In genomic region chr1:126407886-126408285, GRCm38 (mm10) we compare ENCODE assay signal across 10 mouse cellular contexts.
A peak's percentile ranks its signal among the peaks of the same experiment; 100 is the strongest.
DNase-seq lines count a peak whose midpoint lies in the region; ATAC-seq and TF ChIP-seq lines count a peak whose summit lies in the region.
"Had no signal": no experiment of that assay in that cellular context is flagged by ENCODE, and none has a peak within 500 bp of the region (broad histone marks: within the 10 kb centered on the region; RNA-seq: fewer than 3 reads in every experiment).

No protein-coding gene starts in this region.

- TF ChIP-seq POLR2A in cerebellum, adult 2 months (IDR thresholded peaks at IDR 0.05; ENCODE audit: borderline replicate concordance, insufficient read depth, low read length), result no peak
- no peak for TF ChIP-seq POLR2A in liver, adult 2 months (IDR thresholded peaks at IDR 0.05; ENCODE audit: extremely low read depth, insufficient read depth, low read length)
- TF ChIP-seq POLR2A in bone marrow, adult 2 months (IDR thresholded peaks at IDR 0.05; ENCODE audit: borderline replicate concordance, control insufficient read depth, low read depth, low read length), result no peak

- H3K27ac ChIP-seq in cerebellum, adult 2 months (ENCODE audit: insufficient read depth, low read length), result no peak overlapping the region
- no peak overlapping the region for H3K27ac ChIP-seq in liver, adult 2 months (replicated peaks; ENCODE audit: insufficient read depth, low read depth, low read length)
- no peak overlapping the region for H3K27ac ChIP-seq in liver, embryonic 11.5 days (ENCODE audit: low read depth, low read length)
- no peak overlapping the region for H3K27ac ChIP-seq in bone marrow, adult 2 months (ENCODE audit: control insufficient read depth, insufficient read depth, low read depth, low read length, poor library complexity)
- no peak overlapping the region for H3K27ac ChIP-seq in lung, embryonic 14.5 days (ENCODE audit: low read depth)
- H3K27ac ChIP-seq: embryonic facial prominence, embryonic 15.5 days had no signal

- peak in 1 of 2 experiments; percentile 23 for DNase-seq in cerebellum, adult 2 months
- no peak for DNase-seq in cerebellum, adult 9-11 months
- DNase-seq in liver, adult 2 months (ENCODE audit: extremely low read depth, low read depth, low spot score), result peak; percentile 36
- DNase-seq in liver, embryonic 11.5 days (ENCODE audit: low spot score), result no peak
- DNase-seq in lung, embryonic 14.5 days, result peak; percentile 74
- DNase-seq in testis, postnatal 14 days (ENCODE audit: low spot score), result peak; percentile 7

- no peaks in the 10 kb centered on the region for H3K79me2 ChIP-seq in liver, adult 2 months (ENCODE audit: control insufficient read depth, insufficient read depth, low read length)

- TF ChIP-seq CTCF in cerebellum, adult 2 months (IDR thresholded peaks at IDR 0.05; ENCODE audit: borderline replicate concordance, insufficient read depth, low read depth, low read length), result peak; percentile 55; the same call in 1 of the 2 replicates
- peak; percentile 69; the same call in 1 of the 2 replicates for TF ChIP-seq CTCF in liver, adult 2 months (IDR thresholded peaks at IDR 0.05; ENCODE audit: low read depth, low read length)
- TF ChIP-seq CTCF in bone marrow, adult 2 months (IDR thresholded peaks at IDR 0.05; ENCODE audit: control insufficient read depth, insufficient read depth, low read length), result peak; percentile 56; the same call in 1 of the 2 replicates
- peak; percentile 73 for TF ChIP-seq CTCF in lung, embryonic 14.5 days (IDR thresholded peaks at IDR 0.05; ENCODE audit: low read depth)

- H3K36me3 ChIP-seq in liver, adult 2 months (ENCODE audit: control insufficient read depth, insufficient read depth, low read length), result no peaks in the 10 kb centered on the region
- no peaks in the 10 kb centered on the region for H3K36me3 ChIP-seq in liver, embryonic 11.5 days (ENCODE audit: control insufficient read depth, insufficient read depth, low read length)
- H3K36me3 ChIP-seq in lung, embryonic 14.5 days (ENCODE audit: insufficient read depth), result no peaks in the 10 kb centered on the region
- H3K36me3 ChIP-seq: embryonic facial prominence, embryonic 15.5 days had no signal

- H3K4me1 ChIP-seq in cerebellum, adult 2 months (ENCODE audit: control insufficient read depth, insufficient read depth, low read length), result no peaks in the 10 kb centered on the region
- peaks cover 2% of the 10 kb centered on the region; the same call in 1 of the 2 replicates for H3K4me1 ChIP-seq in liver, adult 2 months (ENCODE audit: control insufficient read depth, insufficient read depth, low read length)
- H3K4me1 ChIP-seq in liver, embryonic 11.5 days (replicated peaks; ENCODE audit: control insufficient read depth, insufficient read depth, low read length), result no peaks in the 10 kb centered on the region
- H3K4me1 ChIP-seq in bone marrow, adult 2 months (ENCODE audit: control insufficient read depth, insufficient read depth, low read length), result no peaks in the 10 kb centered on the region
- H3K4me1 ChIP-seq in lung, embryonic 14.5 days (ENCODE audit: insufficient read depth), result no peaks in the 10 kb centered on the region
- H3K4me1 ChIP-seq: embryonic facial prominence, embryonic 15.5 days had no signal

- WGBS in cerebellum, adult 2 months, result 16% methylated on average over 4 of the region's 4 CpGs
- 8% methylated on average over 4 of the region's 4 CpGs for WGBS in liver, adult 2 months
- 7% methylated on average over 4 of the region's 4 CpGs for WGBS in liver, embryonic 11.5 days
- WGBS in bone marrow, adult 2 months, result 5% methylated on average over 4 of the region's 4 CpGs
- WGBS in lung, embryonic 14.5 days, result 11% methylated on average over 4 of the region's 4 CpGs

- no peaks in the 10 kb centered on the region for H3K27me3 ChIP-seq in cerebellum, adult 2 months (ENCODE audit: control insufficient read depth, insufficient read depth, low read length)
- H3K27me3 ChIP-seq in liver, adult 2 months (ENCODE audit: control insufficient read depth, insufficient read depth, low read length), result no peaks in the 10 kb centered on the region
- H3K27me3 ChIP-seq in liver, embryonic 11.5 days (replicated peaks; ENCODE audit: control insufficient read depth, insufficient read depth, low read length), result no peaks in the 10 kb centered on the region
- H3K27me3 ChIP-seq in lung, embryonic 14.5 days (ENCODE audit: insufficient read depth, low read length), result no peaks in the 10 kb centered on the region
- H3K27me3 ChIP-seq: CH12.LX; embryonic facial prominence, embryonic 15.5 days had no signal

- no peak for ATAC-seq in liver, embryonic 11.5 days (replicated peaks; ENCODE audit: low FRiP score)
- peak; percentile 56 to 75; a peak in 3 of 4 replicates for ATAC-seq in hematopoietic stem cell, adult 5-6 weeks (replicated peaks in 1 of 2; ENCODE audit: insufficient read depth in 1 of 2, low FRiP score in 2 of 2, low TSS enrichment in 1 of 2, low read depth in 1 of 2, poor library complexity in 2 of 2, severe bottlenecking in 2 of 2)
- ATAC-seq in lung, embryonic 14.5 days (ENCODE audit: insufficient read depth), result no peak

- no peaks in the 10 kb centered on the region for H3K9me3 ChIP-seq in liver, embryonic 11.5 days (ENCODE audit: control insufficient read depth, low read length)
- H3K9me3 ChIP-seq in lung, embryonic 14.5 days (ENCODE audit: low read depth, low read length), result no peaks in the 10 kb centered on the region
- H3K9me3 ChIP-seq: embryonic facial prominence, embryonic 15.5 days had no signal

- H3K9ac ChIP-seq in liver, adult 2 months (ENCODE audit: low read depth, low read length), result no peak overlapping the region
- no peak overlapping the region for H3K9ac ChIP-seq in liver, embryonic 11.5 days (ENCODE audit: low read depth, low read length)
- H3K9ac ChIP-seq in lung, embryonic 14.5 days, result no peak overlapping the region
- H3K9ac ChIP-seq: embryonic facial prominence, embryonic 15.5 days had no signal

- no peak overlapping the region for H3K4me3 ChIP-seq in cerebellum, adult 2 months (replicated peaks; ENCODE audit: insufficient read depth, low read depth, low read length)
- no peak overlapping the region for H3K4me3 ChIP-seq in liver, adult 2 months (ENCODE audit: insufficient read depth, low read depth, low read length)
- H3K4me3 ChIP-seq in liver, embryonic 11.5 days (ENCODE audit: low read depth, low read length), result no peak overlapping the region
- H3K4me3 ChIP-seq in bone marrow, adult 2 months (replicated peaks; ENCODE audit: control insufficient read depth, low read depth, low read length), result no peak overlapping the region
- no peak overlapping the region for H3K4me3 ChIP-seq in lung, embryonic 14.5 days (ENCODE audit: low read depth, low read length)
- H3K4me3 ChIP-seq: embryonic facial prominence, embryonic 15.5 days had no signal

- no peak overlapping the region for H3K4me2 ChIP-seq in liver, embryonic 11.5 days
- no peak overlapping the region for H3K4me2 ChIP-seq in lung, embryonic 14.5 days
- H3K4me2 ChIP-seq: embryonic facial prominence, embryonic 15.5 days had no signal

Comparison
In these comparisons a context has a peak if more than half of its experiments do, and no peak if none do; other contexts are left out.
1. DNase-seq: peak in liver, adult 2 months (single experiment), lung, embryonic 14.5 days (single experiment) and testis, postnatal 14 days (single experiment); none in cerebellum, adult 9-11 months (single experiment) and liver, embryonic 11.5 days (single experiment).
2. ATAC-seq: peak in hematopoietic stem cell, adult 5-6 weeks (2 of 2); none in liver, embryonic 11.5 days (single experiment) and lung, embryonic 14.5 days (single experiment).
3. Peak in every context shown above with its lines, with median percentiles within 50 percentile points of each other: CTCF ChIP-seq.